Mouse (Mus musculus) heart, embryonic 14.5 days (tissue): Measurements from ENCODE around the gene Fibcd1. TPM values are rescaled to one million over a fixed set of nuclear protein-coding genes. Genes with fewer than 3 reads are reported as not detected.

Experiments used
- ATAC-seq: fragments of 200-750 bp; cut with Nextera tagmentation; 2 replicates; pipeline ENCODE4 v1.8.0; 2017; ENCODE audit warnings: low read depth, moderate TSS enrichment; ENCODE audit not compliant: insufficient number of reproducible peaks, insufficient read depth, low FRiP score
- H3K27ac ChIP-seq, 2 experiments: fragments of 200-500 bp in 1 of 2; fragments of 300-500 bp in 1 of 2; sonication (generic) in 1 of 2; replicated peaks in 1 of 2; 2 replicates each; pipeline ENCODE4 v1.5.1; 2012 to 2014; ENCODE audit warnings: low read depth in 2 of 2, low read length in 2 of 2, control low read depth in 1 of 2, mild to moderate bottlenecking in 1 of 2, mixed read lengths in 1 of 2; ENCODE audit not compliant: control insufficient read depth in 1 of 2, insufficient read depth in 1 of 2
- H3K27me3 ChIP-seq: fragments of 300-500 bp; sonication (generic); 2 replicates; pipeline ENCODE4 v1.6.1; 2014; ENCODE audit warnings: mild to moderate bottlenecking, low read length, control low read depth; ENCODE audit not compliant: control insufficient read depth, insufficient read depth
- H3K36me3 ChIP-seq: fragments of 300-500 bp; sonication (generic); 2 replicates; pipeline ENCODE4 v1.6.1; 2014; ENCODE audit warnings: mild to moderate bottlenecking, control low read depth, low read length, mixed read lengths; ENCODE audit not compliant: control insufficient read depth, insufficient read depth
- H3K4me1 ChIP-seq, 2 experiments: fragments of 200-500 bp in 1 of 2; fragments of 300-500 bp in 1 of 2; sonication (generic) in 1 of 2; 2 replicates each; pipeline ENCODE4 v1.6.1; 2012 to 2014; ENCODE audit warnings: low read length in 2 of 2, control low read depth in 1 of 2, mixed read lengths in 1 of 2; ENCODE audit not compliant: control insufficient read depth in 2 of 2, insufficient read depth in 2 of 2
- H3K4me2 ChIP-seq: fragments of 300-500 bp; sonication (generic); 2 replicates; pipeline ENCODE4 v1.6.1; 2014; ENCODE audit warnings: mild to moderate bottlenecking, low read length
- H3K4me3 ChIP-seq, 2 experiments: fragments of 200-500 bp in 1 of 2; fragments of 300-500 bp in 1 of 2; sonication (generic) in 1 of 2; 2 replicates each; pipeline ENCODE4 v1.5.1; 2012 to 2014; ENCODE audit warnings: low read length in 2 of 2, mild to moderate bottlenecking in 2 of 2, control low read depth in 1 of 2, low read depth in 1 of 2, moderate library complexity in 1 of 2; ENCODE audit not compliant: control insufficient read depth in 1 of 2, insufficient read depth in 1 of 2
- H3K9ac ChIP-seq: fragments of 300-500 bp; sonication (generic); 2 replicates; pipeline ENCODE4 v1.6.1; 2014; ENCODE audit warnings: mild to moderate bottlenecking, low read length
- H3K9me3 ChIP-seq: fragments of 300-500 bp; sonication (generic); 2 replicates; pipeline ENCODE4 v1.6.1; 2016; ENCODE audit warnings: low read length, control low read depth; ENCODE audit not compliant: control insufficient read depth
- WGBS: fragments of 180-500 bp; shearing (Covaris S2); extraction: QIAGEN DNeasy Blood & Tissue Kit; methylation state at CpG from one replicate; pipeline ENCODE4 v1.1.7; 2014; 5-methylcytosine and 5-hydroxymethylcytosine counted together
- polyA plus RNA-seq: library from polyadenylated mRNA; unstranded; fragments of >200 nt; fragmentation: Nextera tagmentation; extraction: Ambion mirVana; gene quantifications from 2 replicates; pipeline ENCODE4 v1.2.1, GENCODE M21; 2014

Gene Fibcd1
- polyA plus RNA-seq, 1 experiment from 2014 or later, result 0.04 TPM

DNA sequence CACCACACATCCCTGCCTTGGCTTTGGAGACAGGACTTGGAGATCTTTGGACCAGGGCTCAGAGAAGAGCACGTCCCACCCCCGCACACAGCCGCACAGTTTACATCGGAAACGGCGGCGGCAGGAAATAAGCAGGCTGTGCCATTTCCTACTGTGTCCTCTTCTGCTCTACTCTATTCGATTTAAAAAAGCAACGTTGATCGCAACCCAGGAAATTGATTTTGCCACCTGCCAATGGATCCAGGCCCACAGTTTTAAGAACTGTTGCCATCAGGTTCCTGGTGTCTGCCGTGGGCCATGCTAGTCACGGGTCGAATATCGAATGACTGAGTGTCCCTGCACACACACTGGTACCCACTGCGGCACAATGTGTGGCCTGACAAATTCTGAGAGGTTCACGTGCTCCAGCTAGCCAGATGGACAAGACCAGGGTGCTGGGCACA is 20.3 kb downstream of the Fibcd1 start:
- no peak overlapping the region for H3K4me2 ChIP-seq
- ATAC-seq, result no peak
- H3K27ac ChIP-seq, result no peak overlapping the region
- WGBS, result 81% methylated on average over 16 of the region's 16 CpGs
- peaks cover 6 to 15% of the 10 kb centered on the region in 2 experiments for H3K4me1 ChIP-seq
- no peak overlapping the region for H3K4me3 ChIP-seq
- no peak overlapping the region for H3K9ac ChIP-seq
- H3K36me3 ChIP-seq, result no peaks in the 10 kb centered on the region
- H3K27me3 ChIP-seq, result peaks cover 25% of the 10 kb centered on the region
- H3K9me3 ChIP-seq, result no peaks in the 10 kb centered on the region

- no peak overlapping the region for H3K9ac ChIP-seq
- 76% methylated on average over 12 of the region's 15 CpGs for WGBS
- H3K36me3 ChIP-seq, result no peaks in the 10 kb centered on the region
- H3K4me1 ChIP-seq, result peaks cover 6 to 15% of the 10 kb centered on the region in 2 experiments
- H3K9me3 ChIP-seq, result no peaks in the 10 kb centered on the region
- no peak for ATAC-seq
- peaks cover 30% of the 10 kb centered on the region for H3K27me3 ChIP-seq
- no peak overlapping the region for H3K4me3 ChIP-seq
- H3K4me2 ChIP-seq, result no peak overlapping the region
- H3K27ac ChIP-seq, result no peak overlapping the region
These were observed 21.7 kb downstream of the Fibcd1 start for GRCm38 (mm10) chr2:31823933-31824730.

GRCm38 (mm10) chr2:31822524-31823371 is 23.1 kb downstream of the Fibcd1 start:
- no peaks in the 10 kb centered on the region for H3K9me3 ChIP-seq
- H3K4me3 ChIP-seq, result peak overlapping the region; percentile 12 to 27; a peak in 3 of 4 replicates
- peak overlapping the region; percentile 61 for H3K4me2 ChIP-seq
- no peaks in the 10 kb centered on the region for H3K36me3 ChIP-seq
- 13% methylated on average over 39 of the region's 39 CpGs for WGBS
- peaks cover 30% of the 10 kb centered on the region for H3K27me3 ChIP-seq
- H3K9ac ChIP-seq, result peak overlapping the region; percentile 46
- H3K4me1 ChIP-seq, result peaks cover 4 to 9% of the 10 kb centered on the region in 2 experiments; a peak in 3 of 4 replicates
- ATAC-seq, result no peak
- H3K27ac ChIP-seq, result no peak overlapping the region

DNA sequence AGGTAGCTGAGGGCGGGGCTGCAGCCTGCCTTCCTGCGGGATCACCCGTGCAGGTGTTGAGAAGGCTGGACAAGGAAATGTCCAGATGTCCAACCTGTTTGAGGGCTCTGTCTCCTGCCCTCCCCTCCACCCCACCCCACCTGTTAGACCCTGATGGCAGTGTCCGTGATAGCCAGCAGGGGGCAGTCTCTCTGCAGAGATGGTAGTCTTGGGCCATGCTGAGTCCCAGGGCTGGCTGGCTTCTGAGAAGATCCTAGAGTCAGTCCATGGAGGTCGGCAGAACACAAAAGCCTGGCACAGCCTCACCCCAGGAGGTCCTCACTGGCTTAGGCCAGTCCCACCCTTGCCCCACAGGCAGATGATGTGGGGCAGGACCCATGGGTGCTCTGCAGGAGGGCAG is 30.4 kb downstream of the Fibcd1 start:
- H3K4me3 ChIP-seq, result no peak overlapping the region
- peaks cover 19% of the 10 kb centered on the region for H3K27me3 ChIP-seq
- no peaks in the 10 kb centered on the region for H3K4me1 ChIP-seq
- no peaks in the 10 kb centered on the region for H3K9me3 ChIP-seq
- ATAC-seq, result no peak
- no peak overlapping the region for H3K9ac ChIP-seq
- no peak overlapping the region for H3K4me2 ChIP-seq
- no peak overlapping the region for H3K27ac ChIP-seq
- WGBS, result 28% methylated on average over 5 of the region's 5 CpGs
- no peaks in the 10 kb centered on the region for H3K36me3 ChIP-seq

GRCm38 (mm10) chr2:31814699-31815098 is 31.1 kb downstream of the Fibcd1 start:
- no peaks in the 10 kb centered on the region for H3K36me3 ChIP-seq
- H3K9me3 ChIP-seq, result no peaks in the 10 kb centered on the region
- H3K9ac ChIP-seq, result no peak overlapping the region
- H3K4me2 ChIP-seq, result no peak overlapping the region
- H3K27ac ChIP-seq, result no peak overlapping the region
- peaks cover 19% of the 10 kb centered on the region for H3K27me3 ChIP-seq
- H3K4me3 ChIP-seq, result no peak overlapping the region
- no peak for ATAC-seq
- no peaks in the 10 kb centered on the region for H3K4me1 ChIP-seq
- 62% methylated on average over 7 of the region's 7 CpGs for WGBS

GRCm38 (mm10) chr2:31813641-31814040 is 32.2 kb downstream of the Fibcd1 start:
- H3K4me3 ChIP-seq, result no peak overlapping the region
- H3K27me3 ChIP-seq, result peaks cover 22% of the 10 kb centered on the region
- H3K9ac ChIP-seq, result no peak overlapping the region
- no peak overlapping the region for H3K27ac ChIP-seq
- WGBS, result 69% methylated on average over 4 of the region's 4 CpGs
- no peaks in the 10 kb centered on the region for H3K36me3 ChIP-seq
- H3K4me1 ChIP-seq, result no peaks in the 10 kb centered on the region; a peak in 1 of 4 replicates
- H3K4me2 ChIP-seq, result no peak overlapping the region
- H3K9me3 ChIP-seq, result no peaks in the 10 kb centered on the region
- ATAC-seq, result no peak

DNA sequence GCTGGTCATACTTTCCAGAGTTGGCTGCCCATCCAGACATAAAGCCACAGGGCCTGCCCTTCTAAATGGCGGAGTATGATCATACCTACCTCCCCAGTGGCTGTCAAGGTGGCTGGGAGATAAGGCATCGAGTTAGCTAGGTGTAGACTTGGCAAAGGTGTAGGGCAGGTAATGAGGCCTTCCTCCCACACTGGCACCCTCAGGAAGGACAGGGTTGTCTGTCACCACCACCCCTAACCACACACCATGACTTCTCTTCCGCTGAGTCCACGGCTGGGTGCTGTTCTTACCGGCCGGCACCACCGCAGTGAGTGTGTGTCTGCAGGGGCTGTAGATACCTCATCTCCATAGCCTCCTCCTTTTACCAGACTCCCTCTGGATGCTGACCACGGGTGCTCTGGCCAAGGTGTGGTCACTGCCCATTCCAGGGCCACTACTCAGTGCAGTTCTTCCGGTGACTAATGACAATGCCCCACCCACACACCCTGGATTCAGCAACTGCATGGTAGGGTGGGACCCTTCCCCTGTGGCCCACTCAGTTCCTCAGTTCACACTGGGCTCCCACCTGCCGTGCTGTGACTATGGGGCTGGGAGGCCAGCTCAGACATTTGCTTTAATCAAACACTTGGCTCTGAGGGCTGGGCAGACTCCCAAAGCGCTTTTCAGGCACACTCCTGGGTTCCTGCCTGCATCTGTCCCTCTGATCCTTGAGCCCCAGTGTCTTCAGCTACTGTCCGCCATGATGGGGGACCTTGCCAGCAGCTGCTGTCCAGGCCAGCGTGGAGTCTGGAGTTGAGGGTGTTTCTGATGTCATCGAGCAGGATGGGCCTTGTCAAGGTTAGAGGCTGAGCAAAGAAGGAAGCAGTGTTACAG is 34.5 kb downstream of the Fibcd1 start:
- H3K36me3 ChIP-seq, result no peaks in the 10 kb centered on the region
- no peak overlapping the region for H3K4me3 ChIP-seq
- no peaks in the 10 kb centered on the region; a peak in 1 of 4 replicates for H3K4me1 ChIP-seq
- H3K27ac ChIP-seq, result no peak overlapping the region
- H3K27me3 ChIP-seq, result peaks cover 22% of the 10 kb centered on the region
- 79% methylated on average over 14 of the region's 14 CpGs for WGBS
- no peak for ATAC-seq
- H3K9ac ChIP-seq, result no peak overlapping the region
- H3K4me2 ChIP-seq, result no peak overlapping the region
- no peaks in the 10 kb centered on the region for H3K9me3 ChIP-seq
